Mouse (Mus musculus) limb, embryonic 11.5 days (tissue): ENCODE data around the gene Grem2. TPM values are rescaled to one million over a fixed set of nuclear protein-coding genes. Genes with fewer than 3 reads are reported as not detected.

Experiments
- ATAC-seq: fragments of 200-750 bp; cut with Nextera tagmentation; 2 replicates; pipeline ENCODE4 v1.8.0; 2017; ENCODE audit warnings: low read depth; ENCODE audit not compliant: insufficient number of reproducible peaks, low FRiP score, low TSS enrichment
- DNase-seq: peaks from one replicate; pipeline ENCODE4 v3.0.0-alpha.2; 2015; ENCODE audit warnings: low spot score
- H3K27ac ChIP-seq: fragments of 300-500 bp; sonication (generic); replicated peaks from 2 replicates; pipeline ENCODE4 v1.5.1; 2014; ENCODE audit warnings: low read depth, mild to moderate bottlenecking, low read length
- H3K27me3 ChIP-seq: fragments of 300-500 bp; sonication (generic); 2 replicates; pipeline ENCODE4 v1.6.1; 2014; ENCODE audit warnings: mild to moderate bottlenecking, low read length, mixed read lengths; ENCODE audit not compliant: control insufficient read depth, insufficient read depth
- H3K36me3 ChIP-seq: fragments of 300-500 bp; sonication (generic); 2 replicates; pipeline ENCODE4 v1.6.1; 2014; ENCODE audit warnings: mild to moderate bottlenecking, low read length, moderate library complexity, mixed read lengths; ENCODE audit not compliant: control insufficient read depth, insufficient read depth
- H3K4me1 ChIP-seq: fragments of 300-500 bp; sonication (generic); 2 replicates; pipeline ENCODE4 v1.6.1; 2014; ENCODE audit warnings: low read length, mixed read lengths; ENCODE audit not compliant: control insufficient read depth, insufficient read depth
- H3K4me2 ChIP-seq: fragments of 300-500 bp; sonication (generic); 2 replicates; pipeline ENCODE4 v1.6.1; 2014; ENCODE audit warnings: low read depth, mild to moderate bottlenecking, moderate library complexity; ENCODE audit not compliant: severe bottlenecking
- H3K4me3 ChIP-seq: fragments of 300-500 bp; sonication (generic); 2 replicates; pipeline ENCODE4 v1.5.1; 2014; ENCODE audit warnings: low read depth, low read length
- H3K9ac ChIP-seq: fragments of 300-500 bp; sonication (generic); 2 replicates; pipeline ENCODE4 v1.6.1; 2014; ENCODE audit warnings: mild to moderate bottlenecking, low read length
- H3K9me3 ChIP-seq: fragments of 300-500 bp; sonication (generic); 2 replicates; pipeline ENCODE4 v1.6.1; 2016; ENCODE audit warnings: low read length; ENCODE audit not compliant: control insufficient read depth
- WGBS: fragments of 180-500 bp; shearing (Covaris S2); extraction: QIAGEN DNeasy Blood & Tissue Kit; methylation state at CpG from one replicate; pipeline ENCODE4 v1.1.7; 2014; 5-methylcytosine and 5-hydroxymethylcytosine counted together
- polyA plus RNA-seq: library from polyadenylated mRNA; unstranded; fragments of >200 nt; fragmentation: Nextera tagmentation; extraction: Ambion mirVana; gene quantifications from 2 replicates; pipeline ENCODE4 v1.2.1, GENCODE M21; 2014

Gene Grem2
- polyA plus RNA-seq, 1 experiment from 2014 or later, result 0.27 TPM

DNA sequence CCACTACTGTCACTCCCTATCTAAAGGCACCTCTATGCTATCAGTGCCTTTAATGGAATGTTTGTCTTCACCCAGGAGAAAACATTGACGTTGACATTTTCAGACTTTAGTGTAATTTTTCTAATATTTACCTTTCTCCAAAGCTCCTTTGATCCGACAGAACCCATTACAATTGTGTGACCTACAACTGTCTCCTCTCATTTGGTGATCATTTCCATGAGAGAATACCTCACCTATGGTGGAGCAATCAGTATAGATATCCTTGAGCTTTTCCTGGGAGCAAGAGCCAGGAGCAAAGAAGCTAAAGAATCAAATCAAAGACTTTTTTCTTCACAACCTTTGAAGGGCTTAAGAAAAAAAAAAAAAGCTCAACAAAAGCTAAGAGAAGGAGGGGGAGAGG, 65.4 kb downstream of the Grem2 start:
- no peak overlapping the region for H3K4me2 ChIP-seq
- H3K4me3 ChIP-seq, result no peak overlapping the region
- H3K27me3 ChIP-seq, result no peaks in the 10 kb centered on the region
- H3K36me3 ChIP-seq, result no peaks in the 10 kb centered on the region
- no peak overlapping the region for H3K27ac ChIP-seq
- no peaks in the 10 kb centered on the region for H3K4me1 ChIP-seq
- WGBS, result 78% methylated on average over 2 of the region's 2 CpGs
- DNase-seq (no peak), ATAC-seq (no peak)
- H3K9me3 ChIP-seq, result no peaks in the 10 kb centered on the region
- no peak overlapping the region for H3K9ac ChIP-seq

DNA sequence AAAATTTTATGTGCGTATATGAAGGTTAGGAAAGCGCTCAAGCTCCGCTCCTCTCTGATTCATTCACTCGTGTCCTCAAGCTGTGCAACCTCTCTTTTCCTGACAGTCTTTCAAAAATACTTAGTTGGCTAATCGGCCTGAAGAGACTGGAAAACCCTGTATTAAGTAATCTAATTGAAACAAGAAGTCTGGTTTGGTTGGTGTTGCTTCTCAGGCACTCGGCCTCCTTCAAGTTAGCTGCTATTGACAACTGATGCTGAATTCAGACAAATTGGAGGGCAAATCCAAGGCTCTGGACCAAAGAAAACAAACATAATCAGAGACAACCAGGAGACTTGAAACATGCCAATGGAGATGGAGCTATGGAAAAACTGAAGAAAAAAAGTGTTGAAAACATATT, 76.8 kb downstream of the Grem2 start:
- DNase-seq, result no peak
- Histone ChIP-seq H3K27ac (no peak overlapping the region), H3K4me3 (no peak overlapping the region), H3K4me1 (no peaks in the 10 kb centered on the region), H3K36me3 (no peaks in the 10 kb centered on the region), H3K27me3 (no peaks in the 10 kb centered on the region), H3K9me3 (no peaks in the 10 kb centered on the region), H3K9ac (no peak overlapping the region), H3K4me2 (no peak overlapping the region)
- no peak for ATAC-seq
- WGBS, result 73% methylated on average over 6 of the region's 6 CpGs

DNA sequence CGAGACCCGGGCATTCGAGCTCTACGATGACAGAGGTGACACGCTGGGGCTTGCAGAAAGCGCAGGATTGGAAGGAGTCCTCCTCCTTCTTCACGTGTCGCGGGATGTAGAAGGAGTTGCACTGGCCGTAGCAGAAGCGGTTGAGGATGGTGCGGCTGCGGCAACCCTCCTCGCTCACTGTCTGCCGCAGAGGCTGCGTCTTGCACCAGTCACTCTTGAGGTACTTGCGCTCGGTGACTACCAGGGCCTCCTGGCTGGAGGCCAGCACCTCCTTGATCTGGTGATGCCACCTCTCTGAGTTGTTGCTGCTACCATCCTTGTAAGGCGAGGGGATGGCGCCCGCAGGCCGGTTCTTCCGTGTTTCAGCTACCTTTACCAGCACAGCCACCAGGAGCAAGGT, 84.8 kb downstream of the Grem2 start:
- H3K9me3 ChIP-seq, result no peaks in the 10 kb centered on the region
- H3K36me3 ChIP-seq, result no peaks in the 10 kb centered on the region
- H3K4me3 ChIP-seq, result no peak overlapping the region
- ATAC-seq (no peak), DNase-seq (no peak)
- no peak overlapping the region for H3K9ac ChIP-seq
- no peak overlapping the region for H3K4me2 ChIP-seq
- WGBS, result 93% methylated on average over 23 of the region's 23 CpGs
- no peak overlapping the region for H3K27ac ChIP-seq
- H3K27me3 ChIP-seq, result no peaks in the 10 kb centered on the region
- no peaks in the 10 kb centered on the region for H3K4me1 ChIP-seq

DNA sequence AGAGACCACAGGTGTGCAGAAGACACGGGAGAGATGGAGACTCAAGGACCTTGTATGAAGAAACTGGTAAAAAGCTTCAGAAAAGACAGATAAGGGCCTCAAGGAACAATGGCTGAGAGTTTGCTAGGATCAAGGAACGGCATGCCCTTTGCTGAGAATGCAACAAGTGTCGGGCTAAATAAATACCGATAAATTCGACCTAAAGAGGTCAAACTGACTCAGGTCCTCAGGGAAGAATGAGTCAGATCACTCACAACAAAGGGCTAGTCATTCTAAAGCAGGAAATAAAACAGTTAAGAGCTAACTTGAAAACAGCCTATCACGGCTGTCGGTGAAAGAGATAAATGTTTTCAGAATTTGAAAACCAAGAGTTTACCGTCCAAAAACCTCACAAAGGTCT, 95.1 kb downstream of the Grem2 start:
- Histone ChIP-seq H3K36me3 (no peaks in the 10 kb centered on the region), H3K9ac (no peak overlapping the region), H3K4me3 (no peak overlapping the region), H3K9me3 (no peaks in the 10 kb centered on the region), H3K4me2 (no peak overlapping the region), H3K4me1 (no peaks in the 10 kb centered on the region), H3K27ac (no peak overlapping the region), H3K27me3 (no peaks in the 10 kb centered on the region)
- 43% methylated on average over 8 of the region's 8 CpGs for WGBS
- DNase-seq (no peak), ATAC-seq (no peak)

DNA sequence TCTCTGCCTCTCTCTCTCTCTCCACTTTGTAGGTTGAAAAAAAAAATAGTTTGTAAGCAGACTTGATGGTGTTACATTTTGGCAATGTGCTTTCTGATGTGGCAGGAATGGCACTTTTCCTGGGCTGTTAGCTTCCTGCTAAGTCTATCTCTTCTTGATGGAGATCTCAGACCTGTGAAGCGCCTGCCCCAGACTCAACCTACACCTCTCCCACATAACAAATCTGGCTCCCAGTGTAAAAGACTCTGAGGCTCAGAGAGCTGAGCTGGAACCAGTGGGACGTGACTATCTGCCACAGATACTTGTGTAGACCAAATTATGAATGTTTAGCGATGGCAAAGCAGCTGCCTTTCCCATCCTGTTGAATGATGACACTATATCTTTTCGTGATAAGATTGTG, 109.8 kb downstream of the Grem2 start:
- Histone ChIP-seq H3K4me3 (no peak overlapping the region), H3K4me2 (no peak overlapping the region), H3K9me3 (no peaks in the 10 kb centered on the region), H3K27me3 (no peaks in the 10 kb centered on the region), H3K9ac (no peak overlapping the region), H3K36me3 (no peaks in the 10 kb centered on the region), H3K4me1 (no peaks in the 10 kb centered on the region), H3K27ac (no peak overlapping the region)
- DNase-seq, result no peak
- WGBS, result 81% methylated on average over 4 of the region's 4 CpGs
- ATAC-seq, result no peak

DNA sequence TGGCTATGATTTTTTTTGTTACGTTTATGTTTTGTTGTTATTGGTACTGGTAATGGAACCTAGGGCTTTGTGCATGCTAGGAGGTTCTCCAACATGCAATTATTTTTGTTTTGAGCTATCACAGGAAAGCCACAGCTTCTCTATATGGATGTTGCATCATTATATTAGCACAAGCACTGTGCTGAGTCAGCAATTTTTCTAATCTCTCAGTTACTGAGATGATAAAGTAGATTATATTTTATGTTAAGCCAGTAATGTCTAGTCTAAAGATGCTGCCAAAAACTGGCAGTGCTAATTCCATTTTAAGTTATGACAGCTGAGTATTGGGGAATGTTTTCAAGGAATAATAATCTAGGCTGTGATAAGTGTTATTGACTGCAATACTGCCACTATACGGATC, 133.0 kb downstream of the Grem2 start:
- Histone ChIP-seq H3K4me2 (no peak overlapping the region), H3K27ac (no peak overlapping the region), H3K9ac (no peak overlapping the region), H3K36me3 (no peaks in the 10 kb centered on the region), H3K9me3 (no peaks in the 10 kb centered on the region), H3K4me1 (no peaks in the 10 kb centered on the region), H3K27me3 (no peaks in the 10 kb centered on the region), H3K4me3 (no peak overlapping the region)
- WGBS, result 93% methylated on average over 2 of the region's 2 CpGs
- DNase-seq (no peak), ATAC-seq (no peak)
